Mouse (Mus musculus) midbrain, embryonic 11.5 days (tissue): ENCODE measurements at regions not wholly inside any gene's neighbourhood (a gene's known extent, or its start where the extent isn't known, plus 50 kb on each side); places are given as distances from the start of the nearest gene placed in this dataset.
"Not testable (repeated sequence)": the region's sequence is repeated elsewhere in the genome, so short reads cannot be mapped to it uniquely, and the experiment has no call there.

Source experiments
- ATAC-seq: fragments of 200-750 bp; cut with Nextera tagmentation; 2 replicates; pipeline ENCODE4 v1.8.0; 2017; ENCODE audit warnings: moderate TSS enrichment, moderate library complexity; ENCODE audit not compliant: low FRiP score
- DNase-seq: peaks from one replicate; pipeline ENCODE4 v3.0.0; 2015; ENCODE audit warnings: low spot score; ENCODE audit errors: missing footprints
- H3K27ac ChIP-seq: fragments of 300-500 bp; sonication (generic); 2 replicates; pipeline ENCODE4 v1.5.1; 2014; ENCODE audit warnings: low read depth, low read length
- H3K27me3 ChIP-seq: fragments of 300-500 bp; sonication (generic); 2 replicates; pipeline ENCODE4 v1.6.1; 2014; ENCODE audit warnings: mild to moderate bottlenecking, low read length, moderate library complexity, mixed read lengths; ENCODE audit not compliant: control insufficient read depth, insufficient read depth
- H3K36me3 ChIP-seq: fragments of 300-500 bp; sonication (generic); 2 replicates; pipeline ENCODE4 v1.6.1; 2014; ENCODE audit warnings: mild to moderate bottlenecking, low read length, moderate library complexity, mixed read lengths; ENCODE audit not compliant: control insufficient read depth, insufficient read depth
- H3K4me1 ChIP-seq: fragments of 300-500 bp; sonication (generic); 2 replicates; pipeline ENCODE4 v1.6.1; 2014; ENCODE audit warnings: low read length; ENCODE audit not compliant: control insufficient read depth, insufficient read depth
- H3K4me2 ChIP-seq: fragments of 300-500 bp; sonication (generic); 2 replicates; pipeline ENCODE4 v1.6.1; 2014; ENCODE audit warnings: mild to moderate bottlenecking, moderate library complexity
- H3K4me3 ChIP-seq: fragments of 300-500 bp; sonication (generic); 2 replicates; pipeline ENCODE4 v1.5.1; 2014; ENCODE audit warnings: low read depth, low read length
- H3K9ac ChIP-seq: fragments of 300-500 bp; sonication (generic); 2 replicates; pipeline ENCODE4 v1.6.1; 2014; ENCODE audit warnings: low read length
- H3K9me3 ChIP-seq: fragments of 300-500 bp; sonication (generic); 2 replicates; pipeline ENCODE4 v1.6.1; 2016; ENCODE audit warnings: low read length; ENCODE audit not compliant: control insufficient read depth
- WGBS: fragments of 180-500 bp; shearing (Covaris S2); extraction: QIAGEN DNeasy Blood & Tissue Kit; methylation state at CpG from one replicate; pipeline ENCODE4 v1.1.7; 2014; 5-methylcytosine and 5-hydroxymethylcytosine counted together

GRCm38 (mm10) chr16:9056430-9056829, 226.5 kb downstream of the 1810013L24Rik start:
- no peak for DNase-seq
- Histone ChIP-seq H3K4me2 (no peak overlapping the region), H3K9me3 (no peaks in the 10 kb centered on the region), H3K4me3 (no peak overlapping the region), H3K36me3 (no peaks in the 10 kb centered on the region), H3K27me3 (no peaks in the 10 kb centered on the region), H3K9ac (no peak overlapping the region), H3K27ac (no peak overlapping the region), H3K4me1 (no peaks in the 10 kb centered on the region)
- 84% methylated on average over 3 of the region's 3 CpGs for WGBS
- no peak for ATAC-seq

GRCm38 (mm10) chr16:9071526-9071925, 241.6 kb downstream of the 1810013L24Rik start:
- H3K4me1 ChIP-seq = no peaks in the 10 kb centered on the region
- DNase-seq (no peak), ATAC-seq (no peak)
- H3K4me2 ChIP-seq = no peak overlapping the region
- WGBS = 90% methylated on average over 4 of the region's 4 CpGs
- no peak overlapping the region for H3K27ac ChIP-seq
- H3K9me3 ChIP-seq = no peaks in the 10 kb centered on the region
- H3K27me3 ChIP-seq = 0 out of 2 replicates have a peak, but pooled peaks cover 2% of the 10 kb centered on the region
- no peak overlapping the region for H3K9ac ChIP-seq
- H3K4me3 ChIP-seq = no peak overlapping the region
- no peaks in the 10 kb centered on the region for H3K36me3 ChIP-seq

GRCm38 (mm10) chr16:9071956-9072355, 242.1 kb downstream of the 1810013L24Rik start:
- not testable (repeated sequence) for H3K4me2 ChIP-seq, H3K4me1 ChIP-seq, H3K9me3 ChIP-seq, H3K27ac ChIP-seq, H3K9ac ChIP-seq, H3K36me3 ChIP-seq, ATAC-seq, H3K27me3 ChIP-seq, H3K4me3 ChIP-seq
- 84% methylated on average over 5 of the region's 5 CpGs for WGBS
- peak; percentile 21 for DNase-seq

GRCm38 (mm10) chr16:9074295-9074694, 244.4 kb downstream of the 1810013L24Rik start:
- ATAC-seq (no peak), DNase-seq (no peak)
- Histone ChIP-seq H3K36me3 (no peaks in the 10 kb centered on the region), H3K27ac (no peak overlapping the region), H3K4me1 (peaks cover 6% of the 10 kb centered on the region), H3K27me3 (0 out of 2 replicates have a peak, but pooled peaks cover 2% of the 10 kb centered on the region), H3K4me2 (no peak overlapping the region), H3K9ac (no peak overlapping the region), H3K9me3 (no peaks in the 10 kb centered on the region), H3K4me3 (no peak overlapping the region)
- WGBS = 92% methylated on average over 4 of the region's 4 CpGs

- Histone ChIP-seq H3K36me3 (no peaks in the 10 kb centered on the region), H3K27me3 (peaks cover 2% of the 10 kb centered on the region; the same call in 1 of the 2 replicates), H3K4me1 (peaks cover 6% of the 10 kb centered on the region), H3K4me2 (no peak overlapping the region), H3K4me3 (no peak overlapping the region), H3K27ac (no peak overlapping the region), H3K9me3 (no peaks in the 10 kb centered on the region), H3K9ac (no peak overlapping the region)
- DNase-seq = peak; percentile 75
- 47% methylated on average over 2 of the region's 2 CpGs for WGBS
- ATAC-seq = no peak
Observed at GRCm38 (mm10) chr16:9077451-9077850, 247.6 kb downstream of the 1810013L24Rik start.

- whole genome bisulfite sequencing = 21% methylated on average over 4 of the region's 4 CpGs
- H3K9ac ChIP-seq = no peak overlapping the region
- no peak overlapping the region for H3K4me2 ChIP-seq
- peaks cover 2% of the 10 kb centered on the region; the same call in 1 of the 2 replicates for H3K27me3 ChIP-seq
- no peaks in the 10 kb centered on the region for H3K9me3 ChIP-seq
- no peak for DNase-seq
- H3K4me3 ChIP-seq = no peak overlapping the region
- peak; percentile 79 for ATAC-seq
- H3K27ac ChIP-seq = no peak overlapping the region
- no peaks in the 10 kb centered on the region for H3K36me3 ChIP-seq
- H3K4me1 ChIP-seq = peaks cover 6% of the 10 kb centered on the region
Observed at GRCm38 (mm10) chr16:9078405-9078942, 248.6 kb downstream of the 1810013L24Rik start.

GRCm38 (mm10) chr16:9083040-9083439, 253.1 kb downstream of the 1810013L24Rik start:
- no peak overlapping the region for H3K4me3 ChIP-seq
- H3K27ac ChIP-seq = no peak overlapping the region
- H3K9me3 ChIP-seq = no peaks in the 10 kb centered on the region
- H3K36me3 ChIP-seq = no peaks in the 10 kb centered on the region
- H3K9ac ChIP-seq = no peak overlapping the region
- 86% methylated on average over 3 of the region's 3 CpGs for WGBS
- H3K4me1 ChIP-seq = peaks cover 6% of the 10 kb centered on the region
- no peak for DNase-seq
- ATAC-seq = no peak
- H3K27me3 ChIP-seq = no peaks in the 10 kb centered on the region; the same call in 1 of the 2 replicates
- no peak overlapping the region for H3K4me2 ChIP-seq

GRCm38 (mm10) chr16:9083740-9084139, 253.8 kb downstream of the 1810013L24Rik start:
- H3K4me1 ChIP-seq = peaks cover 3% of the 10 kb centered on the region; the same call in 1 of the 2 replicates
- no peak for ATAC-seq
- H3K9ac ChIP-seq = no peak overlapping the region
- no peak for DNase-seq
- no peak overlapping the region for H3K27ac ChIP-seq
- no peak overlapping the region for H3K4me3 ChIP-seq
- no peaks in the 10 kb centered on the region for H3K36me3 ChIP-seq
- no peaks in the 10 kb centered on the region; the same call in 1 of the 2 replicates for H3K27me3 ChIP-seq
- 57% methylated on average over 2 of the region's 2 CpGs for WGBS
- H3K9me3 ChIP-seq = no peaks in the 10 kb centered on the region
- no peak overlapping the region for H3K4me2 ChIP-seq

GRCm38 (mm10) chr16:9084581-9084980, 254.7 kb downstream of the 1810013L24Rik start:
- Histone ChIP-seq H3K9me3 (no peaks in the 10 kb centered on the region), H3K9ac (no peak overlapping the region), H3K27me3 (no peaks in the 10 kb centered on the region; the same call in 1 of the 2 replicates), H3K4me2 (no peak overlapping the region), H3K4me3 (no peak overlapping the region), H3K36me3 (no peaks in the 10 kb centered on the region), H3K27ac (no peak overlapping the region), H3K4me1 (no peaks in the 10 kb centered on the region)
- ATAC-seq (no peak), DNase-seq (no peak)
- 96% methylated on average over 1 of the region's 1 CpGs for WGBS
